Mouse (Mus musculus) forebrain, embryonic 10.5 days (tissue): ENCODE data around the gene Tas2r118. TPM values are rescaled to one million over a fixed set of nuclear protein-coding genes. Genes with fewer than 3 reads are reported as not detected.

Experiments
- DNase-seq: peaks from one replicate; pipeline ENCODE4 v3.0.0-alpha.2; 2017; ENCODE audit warnings: low spot score; ENCODE audit errors: extremely low spot score
- H3K27ac ChIP-seq: fragments of 300-500 bp; sonication (generic); 2 replicates; pipeline ENCODE4 v1.5.1; 2016; ENCODE audit warnings: mild to moderate bottlenecking
- H3K27me3 ChIP-seq: fragments of 300-500 bp; sonication (generic); 2 replicates; pipeline ENCODE4 v1.6.1; 2016; ENCODE audit warnings: mild to moderate bottlenecking; ENCODE audit not compliant: poor library complexity, severe bottlenecking
- H3K36me3 ChIP-seq: fragments of 300-500 bp; sonication (generic); replicated peaks from 2 replicates; pipeline ENCODE4 v1.6.1; 2016; ENCODE audit warnings: mild to moderate bottlenecking, moderate library complexity
- H3K4me1 ChIP-seq: fragments of 300-500 bp; sonication (generic); 2 replicates; pipeline ENCODE4 v1.6.1; 2016
- H3K4me3 ChIP-seq: fragments of 300-500 bp; sonication (generic); 2 replicates; pipeline ENCODE4 v1.5.1; 2016; ENCODE audit warnings: mild to moderate bottlenecking, moderate library complexity
- H3K9me3 ChIP-seq: fragments of 300-500 bp; sonication (generic); 2 replicates; pipeline ENCODE4 v1.6.1; 2016; ENCODE audit warnings: mild to moderate bottlenecking, moderate library complexity
- WGBS: fragments of 180-500 bp; shearing (Covaris S2); methylation state at CpG from one replicate; pipeline ENCODE4 v1.1.7; 2016; 5-methylcytosine and 5-hydroxymethylcytosine counted together
- polyA plus RNA-seq: library from polyadenylated mRNA; unstranded; fragments of >200 nt; fragmentation: Nextera tagmentation; extraction: Ambion mirVana; gene quantifications from 2 replicates; pipeline ENCODE4 v1.2.1, GENCODE M21; 2016

Gene Tas2r118
- polyA plus RNA-seq, result not detected in 2 replicates

DNA sequence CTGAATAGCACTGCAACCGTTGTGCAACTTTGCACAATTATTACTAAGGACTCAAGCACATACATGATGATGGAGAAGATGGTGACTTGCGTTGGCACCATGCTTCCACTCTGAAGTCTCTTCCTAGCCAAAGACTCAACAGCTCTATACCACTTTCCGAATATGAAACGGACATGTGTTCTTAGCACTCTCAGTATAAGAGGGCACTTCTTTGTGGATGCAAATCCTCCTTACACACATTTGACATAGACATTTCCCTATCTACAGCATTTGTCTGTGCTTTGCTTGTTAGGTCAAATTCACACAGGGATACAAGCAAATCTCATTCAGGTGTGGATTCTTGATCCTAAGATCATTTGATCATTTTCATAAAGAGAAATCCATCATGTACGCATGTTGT lies at the start of gene Tas2r118:
Tas2r118 (minus strand) TSS at position 101 of the 400 bp plus-strand sequence.
- H3K9me3 ChIP-seq, result no peaks in the 10 kb centered on the region
- H3K4me1 ChIP-seq, result no peaks in the 10 kb centered on the region
- DNase-seq, result no peak
- WGBS, result 91% methylated on average over 5 of the region's 5 CpGs
- H3K27ac ChIP-seq, result no peak within 1 kb of the TSS
- H3K27me3 ChIP-seq, result no peaks in the 10 kb centered on the region
- no peaks in the 10 kb centered on the region for H3K36me3 ChIP-seq
- H3K4me3 ChIP-seq, result no peak within 1 kb of the TSS

DNA sequence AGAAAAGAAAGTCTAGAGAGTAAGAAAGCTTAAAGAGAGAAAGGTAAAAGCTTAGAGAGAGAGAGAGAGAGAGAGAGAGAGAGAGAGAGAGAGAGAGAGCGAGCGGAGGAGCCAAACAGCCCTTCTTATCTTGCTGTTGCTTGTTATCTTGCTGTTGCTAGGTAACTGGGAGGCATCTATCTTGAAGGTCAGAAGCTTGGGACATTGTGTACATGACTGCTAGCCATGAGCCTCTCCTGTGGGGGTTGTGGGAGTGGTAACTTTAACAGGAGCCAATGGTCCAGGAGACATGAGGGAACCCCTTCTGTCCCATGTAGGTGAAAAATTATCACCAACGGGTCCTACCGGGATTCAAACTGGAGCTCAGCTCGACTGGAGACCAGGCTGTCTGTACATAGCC lies 48.5 kb upstream of the Tas2r118 start:
- H3K4me1 ChIP-seq, result no peaks in the 10 kb centered on the region
- WGBS, result 87% methylated on average over 5 of the region's 5 CpGs
- DNase-seq, result no peak
- no peaks in the 10 kb centered on the region for H3K27me3 ChIP-seq
- H3K36me3 ChIP-seq, result no peaks in the 10 kb centered on the region
- H3K27ac ChIP-seq, result no peak overlapping the region
- peaks cover 10% of the 10 kb centered on the region for H3K9me3 ChIP-seq
- no peak overlapping the region for H3K4me3 ChIP-seq

DNA sequence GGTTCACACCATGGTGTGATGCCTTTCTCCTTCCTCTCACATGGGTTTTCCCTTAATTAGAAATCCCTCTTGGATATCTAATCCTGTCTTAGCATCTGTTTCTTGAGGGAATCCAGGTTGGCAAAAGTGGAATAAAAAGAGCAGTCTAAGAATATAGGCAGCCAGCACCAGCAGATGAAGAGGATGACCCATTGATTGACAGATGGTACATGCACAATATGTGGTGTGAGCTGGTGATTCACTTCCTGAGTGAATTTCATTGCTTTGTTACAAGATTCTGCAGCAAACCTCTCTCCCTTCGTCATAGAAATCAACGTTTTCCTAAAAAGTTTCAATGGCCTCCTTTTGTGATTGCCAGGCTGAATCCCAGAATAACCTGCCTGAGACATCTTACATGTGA lies 23.4 kb upstream of the Tas2r118 start:
- no peak overlapping the region for H3K27ac ChIP-seq
- H3K4me1 ChIP-seq, result peaks cover 7% of the 10 kb centered on the region
- H3K4me3 ChIP-seq, result no peak overlapping the region
- 0 out of 2 replicates have a peak, but pooled peaks cover 4% of the 10 kb centered on the region for H3K9me3 ChIP-seq
- DNase-seq, result no peak
- no peaks in the 10 kb centered on the region for H3K27me3 ChIP-seq
- H3K36me3 ChIP-seq, result no peaks in the 10 kb centered on the region
- 85% methylated on average over 2 of the region's 2 CpGs for WGBS

GRCm38 (mm10) chr6:23990687-23991387 lies 21.0 kb upstream of the Tas2r118 start:
- Histone ChIP-seq H3K4me3 (no peak overlapping the region), H3K9me3 (no peaks in the 10 kb centered on the region), H3K27me3 (no peaks in the 10 kb centered on the region), H3K4me1 (peaks cover 7% of the 10 kb centered on the region), H3K27ac (no peak overlapping the region), H3K36me3 (no peaks in the 10 kb centered on the region)
- WGBS, result 56% methylated on average over 3 of the region's 3 CpGs
- DNase-seq, result no peak

DNA sequence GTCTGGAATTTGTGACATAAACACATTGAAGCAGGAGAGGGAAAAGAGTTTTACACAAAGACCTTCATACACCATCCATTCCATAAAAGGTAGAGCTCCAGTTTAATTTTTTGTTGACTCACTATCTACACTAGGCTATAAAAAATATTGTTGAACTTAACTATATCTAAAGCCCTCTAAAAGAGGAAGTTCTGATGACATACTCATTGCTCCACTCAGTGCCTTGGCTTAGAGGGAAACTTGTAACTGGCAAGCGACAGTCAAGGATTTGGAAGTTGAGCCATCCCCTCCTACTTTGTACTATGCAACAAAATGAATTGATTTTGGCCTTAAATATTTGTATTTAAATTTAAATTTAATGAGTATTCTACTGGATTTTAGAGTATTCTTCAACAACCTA lies 16.4 kb upstream of the Tas2r118 start:
- DNase-seq, result no peak
- Histone ChIP-seq H3K27me3 (no peaks in the 10 kb centered on the region), H3K4me3 (no peak overlapping the region), H3K4me1 (peaks cover 7% of the 10 kb centered on the region), H3K9me3 (no peaks in the 10 kb centered on the region), H3K36me3 (no peaks in the 10 kb centered on the region), H3K27ac (no peak overlapping the region)
- WGBS, result 92% methylated on average over 1 of the region's 1 CpGs

GRCm38 (mm10) chr6:23966980-23967379 lies 2.9 kb downstream of the Tas2r118 start:
- no peaks in the 10 kb centered on the region for H3K9me3 ChIP-seq
- no peak for DNase-seq
- H3K27ac ChIP-seq, result no peak overlapping the region
- no peaks in the 10 kb centered on the region for H3K27me3 ChIP-seq
- H3K36me3 ChIP-seq, result no peaks in the 10 kb centered on the region
- H3K4me3 ChIP-seq, result no peak overlapping the region
- WGBS, result 86% methylated on average over 2 of the region's 2 CpGs
- no peaks in the 10 kb centered on the region for H3K4me1 ChIP-seq

DNA sequence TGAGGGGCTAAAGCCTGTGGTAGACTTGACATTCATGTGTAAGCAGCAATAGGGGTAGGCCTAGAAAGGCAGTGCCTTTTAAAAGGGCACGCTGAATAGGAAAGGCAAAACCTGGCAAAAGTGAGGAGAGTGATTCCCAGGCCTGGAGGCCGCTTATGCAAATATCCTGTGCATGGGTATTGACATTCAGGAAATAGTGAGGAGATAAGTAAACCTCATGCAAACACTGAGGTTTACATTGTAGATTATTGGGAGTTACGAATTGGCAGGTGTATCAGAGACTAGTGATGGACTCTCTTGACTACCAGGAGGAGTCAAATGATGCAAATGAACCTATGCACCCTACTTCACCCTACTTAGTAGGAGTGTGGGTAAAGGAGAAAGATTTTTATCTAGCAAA lies 3.9 kb downstream of the Tas2r118 start:
- H3K4me1 ChIP-seq, result no peaks in the 10 kb centered on the region
- DNase-seq, result no peak
- no peak overlapping the region for H3K27ac ChIP-seq
- no peak overlapping the region for H3K4me3 ChIP-seq
- WGBS, result 88% methylated on average over 3 of the region's 3 CpGs
- no peaks in the 10 kb centered on the region for H3K36me3 ChIP-seq
- no peaks in the 10 kb centered on the region for H3K9me3 ChIP-seq
- no peaks in the 10 kb centered on the region for H3K27me3 ChIP-seq

GRCm38 (mm10) chr6:23963741-23964140 lies 6.1 kb downstream of the Tas2r118 start:
- WGBS, result 84% methylated on average over 1 of the region's 1 CpGs
- DNase-seq, result no peak

DNA sequence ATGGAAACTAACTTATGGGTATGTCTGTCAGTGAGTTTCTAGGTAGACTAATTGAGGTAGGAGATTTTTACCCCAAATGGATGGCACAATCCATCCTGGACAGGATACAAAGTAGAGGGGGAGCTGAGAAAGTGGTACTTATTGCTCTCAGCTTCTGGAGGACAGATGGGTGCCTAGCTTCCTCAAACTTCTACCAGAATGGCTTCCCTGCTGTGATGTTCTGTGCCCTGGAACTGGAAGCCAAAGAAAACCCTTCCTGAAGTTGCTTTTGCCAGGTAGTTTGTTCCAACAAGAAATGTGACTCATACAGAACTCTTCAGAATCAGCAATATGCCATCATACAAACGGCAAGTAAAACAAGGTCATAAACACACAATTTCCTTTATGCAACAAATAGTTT lies 29.1 kb downstream of the Tas2r118 start:
- 96% methylated on average over 1 of the region's 1 CpGs for WGBS
- no peak overlapping the region for H3K27ac ChIP-seq
- DNase-seq, result no peak
- no peaks in the 10 kb centered on the region for H3K27me3 ChIP-seq
- H3K4me1 ChIP-seq, result peaks cover 15% of the 10 kb centered on the region
- no peaks in the 10 kb centered on the region for H3K9me3 ChIP-seq
- H3K36me3 ChIP-seq, result no peaks in the 10 kb centered on the region
- H3K4me3 ChIP-seq, result no peak overlapping the region

More at GRCm38 (mm10) chr6:23963741-23964140, 6.1 kb downstream of the Tas2r118 start:
- no peak overlapping the region for H3K27ac ChIP-seq
- no peaks in the 10 kb centered on the region for H3K9me3 ChIP-seq
- H3K27me3 ChIP-seq, result no peaks in the 10 kb centered on the region
- no peak overlapping the region for H3K4me3 ChIP-seq
- H3K36me3 ChIP-seq, result no peaks in the 10 kb centered on the region
- no peaks in the 10 kb centered on the region for H3K4me1 ChIP-seq

GRCm38 (mm10) chr6:23938575-23939488 lies 31.0 kb downstream of the Tas2r118 start:
- no peak overlapping the region for H3K27ac ChIP-seq

GRCm38 (mm10) chr6:23936414-23936813 lies 33.4 kb downstream of the Tas2r118 start:
- H3K27me3 ChIP-seq, result no peaks in the 10 kb centered on the region
- no peaks in the 10 kb centered on the region for H3K36me3 ChIP-seq
- H3K27ac ChIP-seq, result no peak overlapping the region
- H3K4me1 ChIP-seq, result peaks cover 21% of the 10 kb centered on the region
- WGBS, result 28% methylated on average over 4 of the region's 4 CpGs
- H3K9me3 ChIP-seq, result no peaks in the 10 kb centered on the region
- DNase-seq, result no peak
- no peak overlapping the region for H3K4me3 ChIP-seq

More at GRCm38 (mm10) chr6:23938575-23939488, 31.0 kb downstream of the Tas2r118 start:
- no peak overlapping the region for H3K4me3 ChIP-seq
- DNase-seq, result no peak
- H3K36me3 ChIP-seq, result no peaks in the 10 kb centered on the region
- peaks cover 15% of the 10 kb centered on the region for H3K4me1 ChIP-seq
- WGBS, result 72% methylated on average over 2 of the region's 2 CpGs
- no peaks in the 10 kb centered on the region for H3K9me3 ChIP-seq
- H3K27me3 ChIP-seq, result no peaks in the 10 kb centered on the region

DNA sequence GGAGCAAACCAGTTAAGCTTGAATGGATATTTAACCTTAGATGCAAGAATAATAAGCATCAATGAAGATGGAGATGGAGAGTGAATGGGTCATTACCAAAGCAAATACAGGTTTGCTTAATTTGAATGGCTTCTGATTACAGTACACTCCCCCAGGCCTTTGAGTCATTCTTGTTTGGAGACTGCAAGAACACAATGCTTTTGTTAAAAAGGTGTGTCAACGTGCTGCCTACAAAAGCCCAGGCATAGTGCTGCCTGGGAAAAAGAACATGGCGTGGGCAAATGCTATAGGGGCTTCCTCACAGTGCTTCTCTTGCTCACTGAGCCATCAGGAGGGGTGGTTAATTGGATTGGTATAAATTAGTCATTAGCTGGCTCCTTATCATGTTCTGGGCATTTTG lies 46.1 kb downstream of the Tas2r118 start:
- WGBS, result 43% methylated on average over 2 of the region's 2 CpGs
- H3K27me3 ChIP-seq, result no peaks in the 10 kb centered on the region
- peaks cover 5% of the 10 kb centered on the region; the same call in 1 of the 2 replicates for H3K4me1 ChIP-seq
- no peaks in the 10 kb centered on the region for H3K36me3 ChIP-seq
- no peak for DNase-seq
- H3K9me3 ChIP-seq, result no peaks in the 10 kb centered on the region
- H3K4me3 ChIP-seq, result no peak overlapping the region
- H3K27ac ChIP-seq, result no peak overlapping the region
